Mouse (Mus musculus) frontal cortex, postnatal 36 days (tissue): ENCODE results near the gene Tctn1.

ENCODE experiments used
- DNase-seq, 2 experiments: peaks; one replicate each; pipeline ENCODE4 v3.0.0; 2022; ENCODE audit warnings: low spot score in 2 of 2

Gene Tctn1

GRCm38 (mm10) chr5:122285767-122286150 lies 21.5 kb upstream of the Tctn1 start:
- no peak for DNase-seq

GRCm38 (mm10) chr5:122285029-122285766 lies 20.9 kb upstream of the Tctn1 start:
- DNase-seq, result peak; percentile 39 to 45

DNA sequence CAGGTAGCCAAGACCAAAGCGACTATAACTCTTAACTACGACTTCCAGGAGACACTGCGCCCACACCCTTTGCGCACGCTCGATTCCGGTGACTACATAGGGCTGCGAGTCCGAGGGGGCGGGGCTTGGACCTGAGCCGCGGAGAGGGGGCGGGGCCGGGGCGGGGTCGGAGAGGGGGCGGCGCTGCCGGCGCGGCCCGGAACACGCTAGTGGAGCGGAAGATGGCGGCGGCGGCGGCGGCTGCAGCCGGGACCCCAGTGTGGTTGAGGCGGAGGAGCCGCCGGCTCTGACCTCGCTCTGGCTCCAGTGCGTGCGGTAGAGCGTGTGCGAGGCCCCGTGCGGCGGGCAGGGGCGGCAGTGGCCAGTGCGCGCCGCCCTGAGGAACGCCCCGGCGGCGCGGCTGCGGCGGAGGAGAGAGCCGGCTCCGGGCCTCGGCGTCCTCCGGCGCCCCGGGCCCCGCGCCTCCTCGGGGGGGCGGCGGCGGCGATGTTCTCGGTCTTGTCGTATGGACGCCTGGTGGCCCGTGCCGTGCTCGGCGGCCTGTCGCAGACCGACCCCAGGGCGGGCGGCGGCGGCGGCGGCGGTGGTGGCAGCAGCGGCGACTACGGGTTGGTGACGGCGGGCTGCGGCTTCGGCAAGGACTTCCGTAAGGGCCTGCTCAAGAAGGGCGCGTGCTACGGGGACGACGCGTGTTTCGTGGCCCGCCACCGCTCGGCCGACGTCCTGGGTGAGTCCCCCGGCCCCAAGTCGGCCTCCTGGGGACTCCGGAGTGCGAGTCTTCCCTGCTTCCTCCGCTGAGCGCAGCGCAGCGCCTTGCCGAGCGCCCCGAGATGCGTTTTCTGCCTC lies 20.1 kb upstream of the Tctn1 start, which contains the start of gene Pptc7:
Gene Pptc7 (plus strand): TSS at position 183 of the 846 bp plus-strand sequence.
- peak; percentile 81 to 83 for DNase-seq

DNA sequence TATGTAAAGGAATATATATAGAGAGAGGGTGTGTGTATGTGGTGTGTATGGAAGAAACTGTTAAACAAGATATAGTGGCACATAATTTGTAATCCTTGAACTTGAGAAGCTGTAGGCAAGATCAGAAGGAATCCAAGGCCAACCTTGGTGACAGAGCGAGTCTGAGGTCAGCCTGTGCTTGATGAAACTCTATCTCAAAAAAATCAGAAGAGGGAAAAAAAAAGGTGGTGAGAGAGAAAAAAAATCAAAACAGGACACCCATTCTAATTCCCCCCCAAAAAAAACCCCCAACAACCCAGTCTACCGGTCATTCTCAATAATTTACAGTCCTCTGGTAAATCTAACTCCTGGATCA lies 19.5 kb upstream of the Tctn1 start:
- DNase-seq, result no peak

DNA sequence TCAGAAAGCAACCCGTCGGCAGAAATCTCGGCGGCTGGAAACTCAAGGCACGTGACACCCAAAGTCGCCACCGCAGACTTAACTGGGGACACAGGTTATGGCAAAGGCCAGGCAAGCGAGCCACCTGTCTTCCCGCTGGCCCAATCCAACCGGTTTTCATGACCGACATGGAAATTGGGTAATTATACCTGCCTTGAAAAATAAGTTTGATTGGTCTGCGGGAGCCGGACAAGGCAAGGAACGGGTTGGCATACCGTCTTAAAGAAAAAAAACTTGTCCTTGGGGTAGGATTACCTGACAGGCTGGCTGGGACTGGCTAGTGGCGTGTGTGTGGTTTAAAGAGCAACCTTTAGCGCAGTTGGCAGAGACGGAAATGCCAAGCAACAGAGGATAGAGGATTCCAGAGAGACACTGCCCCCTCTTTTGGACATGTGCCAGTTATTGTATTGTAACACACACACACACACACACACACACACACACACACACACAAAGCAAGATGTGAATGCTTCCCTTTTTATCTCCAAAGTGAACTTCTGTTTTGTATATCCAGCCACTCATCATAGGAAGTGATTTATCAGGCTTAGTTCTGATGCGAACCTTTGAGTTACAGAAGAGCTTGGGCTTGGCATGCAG lies 16.7 kb upstream of the Tctn1 start:
- no peak for DNase-seq

- DNase-seq, result no peak
These were observed 16.2 kb upstream of the Tctn1 start for GRCm38 (mm10) chr5:122280422-122280826.

DNA sequence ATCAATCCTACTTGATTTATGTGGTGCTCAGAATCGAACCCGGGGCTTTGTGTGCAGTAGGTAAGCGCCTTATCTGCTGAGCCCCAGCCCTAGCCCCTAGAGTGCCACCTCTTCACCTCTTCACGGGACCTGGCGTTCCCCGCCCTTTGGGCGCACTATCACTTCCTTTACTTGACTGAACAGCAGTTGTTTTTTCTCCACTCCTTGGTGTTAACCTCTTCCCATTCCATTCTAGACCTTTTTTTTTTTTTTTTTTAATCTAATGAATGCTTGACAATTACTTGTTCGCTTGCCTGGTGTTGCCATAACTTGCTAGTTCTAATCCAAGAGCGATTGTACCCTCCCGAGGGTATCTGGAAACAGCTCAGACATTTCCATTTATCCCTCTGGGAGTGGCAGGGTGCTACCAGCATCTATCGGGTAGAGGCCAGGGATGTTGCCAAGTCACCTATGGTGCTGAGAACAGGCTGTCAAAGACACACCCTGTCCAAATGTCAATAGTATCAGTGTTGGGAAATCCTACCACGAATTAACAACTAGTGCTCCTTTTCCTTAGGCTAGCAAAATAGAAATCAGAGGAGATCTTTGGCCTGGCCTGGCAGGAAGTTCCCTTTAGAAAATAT lies 15.7 kb upstream of the Tctn1 start:
- no peak for DNase-seq

DNA sequence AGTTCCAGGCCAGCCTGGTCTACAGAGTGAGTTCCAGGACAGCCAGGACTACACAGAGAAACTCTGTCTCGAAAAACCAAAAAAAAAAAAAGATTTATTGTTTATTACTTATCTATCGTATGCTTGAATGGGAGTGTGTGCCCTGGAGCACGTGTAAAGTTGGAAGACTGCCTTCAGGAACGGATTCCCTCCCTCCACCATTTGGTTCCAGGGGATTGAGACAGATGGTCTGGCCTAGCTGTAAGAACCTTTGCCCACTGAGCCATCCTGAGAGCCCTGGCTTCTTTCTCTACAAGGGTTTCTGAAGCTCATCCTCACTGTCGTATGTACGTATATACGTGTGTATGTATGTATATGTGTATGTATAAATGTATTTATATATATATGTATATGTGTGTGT lies 14.7 kb upstream of the Tctn1 start:
- DNase-seq, result no peak

GRCm38 (mm10) chr5:122274785-122275184 lies 10.5 kb upstream of the Tctn1 start:
- DNase-seq, result no peak

GRCm38 (mm10) chr5:122272821-122273220 lies 8.6 kb upstream of the Tctn1 start:
- DNase-seq, result no peak

- no peak for DNase-seq
These were observed 4.8 kb upstream of the Tctn1 start for GRCm38 (mm10) chr5:122268858-122269604.

GRCm38 (mm10) chr5:122267899-122268298 lies 3.6 kb upstream of the Tctn1 start:
- DNase-seq, result peak; percentile 68 to 75

DNA sequence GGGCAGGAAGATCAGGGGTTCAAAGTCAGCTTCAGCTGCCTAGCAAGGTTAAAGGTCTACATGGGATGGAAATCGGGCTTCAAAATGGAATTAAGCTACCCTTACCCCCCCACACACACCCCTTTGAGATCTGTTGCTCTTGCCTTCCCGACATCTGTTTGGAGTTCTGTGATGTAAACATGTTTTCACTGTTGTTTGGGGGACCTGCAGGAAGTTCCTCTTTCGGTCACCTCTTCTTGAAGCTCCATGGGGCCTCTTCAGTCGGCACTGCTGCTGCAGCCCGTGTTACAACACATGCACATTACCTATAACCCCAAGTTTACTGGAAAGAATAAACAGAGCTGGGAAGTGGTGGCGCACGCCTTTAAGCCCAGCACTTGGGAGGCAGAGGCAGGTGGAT lies 2.9 kb upstream of the Tctn1 start:
- no peak for DNase-seq

- no peak for DNase-seq
These were observed 1.7 kb upstream of the Tctn1 start for GRCm38 (mm10) chr5:122265942-122266341.

DNA sequence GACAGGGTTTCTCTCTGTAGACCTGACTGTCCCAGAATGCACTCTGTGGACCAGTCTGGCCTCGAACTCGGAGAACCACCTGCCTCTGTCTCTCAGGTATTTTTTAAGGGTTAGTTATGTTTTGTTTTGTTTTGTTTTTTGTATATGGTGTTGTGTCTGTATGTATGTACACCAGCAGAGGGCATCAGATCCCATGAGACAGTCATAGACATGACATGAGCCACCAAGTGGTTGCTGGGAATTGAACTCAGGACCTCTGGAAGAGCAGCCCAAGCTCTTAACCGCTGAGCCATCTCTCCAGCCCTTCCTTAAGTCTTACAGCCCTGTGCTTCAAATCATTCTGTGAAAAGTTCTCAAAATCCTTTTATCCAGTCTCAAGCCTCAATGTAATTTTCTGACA lies 927 bp upstream of the Tctn1 start:
- no peak for DNase-seq

DNA sequence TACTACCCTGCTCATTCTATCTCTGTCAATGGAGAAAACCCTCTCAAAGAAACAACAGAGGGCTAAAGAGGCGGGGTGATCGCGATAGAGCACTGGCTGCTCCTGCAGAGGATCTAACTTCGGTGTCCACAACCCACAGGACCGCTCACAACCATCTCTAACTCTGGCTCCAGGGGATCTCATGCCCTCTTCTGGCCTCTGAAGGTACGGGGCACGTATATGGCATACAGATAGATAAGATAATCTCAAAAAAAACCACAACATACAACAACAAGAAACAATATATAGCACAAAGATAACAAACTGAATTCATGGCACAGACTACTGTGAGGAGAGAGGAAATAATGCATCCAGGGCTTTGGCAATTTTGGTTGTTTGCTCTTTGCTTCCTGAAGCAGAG lies 2.2 kb downstream of the Tctn1 start:
- no peak for DNase-seq

DNA sequence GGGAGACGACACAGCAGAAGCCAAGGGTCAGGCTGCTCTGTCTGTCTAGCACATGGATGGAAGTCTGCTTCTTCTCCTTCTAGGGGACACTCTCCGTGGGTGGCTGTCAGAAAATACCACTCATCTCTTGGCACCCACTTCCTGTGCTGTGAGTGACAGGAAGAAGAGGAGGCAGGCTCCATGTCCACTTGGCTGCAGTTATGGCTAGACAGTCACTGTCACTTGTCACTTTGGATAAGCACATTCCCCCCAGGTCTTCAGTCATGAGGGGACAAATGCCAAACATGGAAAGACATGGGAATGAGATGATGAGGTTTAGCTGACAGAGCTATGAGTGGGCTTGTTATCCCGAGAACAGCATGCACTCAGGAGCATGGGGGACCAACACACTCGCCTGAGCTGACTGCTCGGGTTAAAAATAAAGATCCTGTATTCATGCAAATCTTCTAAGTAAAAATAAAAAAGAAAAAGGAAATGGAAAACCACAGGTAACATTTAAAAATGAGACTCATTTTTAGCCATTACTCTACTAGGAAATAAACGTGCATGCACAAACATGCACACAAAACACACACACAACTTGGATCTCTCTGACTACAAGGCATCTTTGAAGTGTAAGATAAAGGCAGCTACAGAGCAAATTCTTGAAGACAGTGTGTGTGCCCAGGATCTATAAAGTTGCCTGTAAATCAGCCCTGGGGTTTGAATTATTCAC lies 6.1 kb downstream of the Tctn1 start:
- DNase-seq, result no peak

GRCm38 (mm10) chr5:122251895-122252606 lies 12.2 kb downstream of the Tctn1 start:
- DNase-seq, result no peak

DNA sequence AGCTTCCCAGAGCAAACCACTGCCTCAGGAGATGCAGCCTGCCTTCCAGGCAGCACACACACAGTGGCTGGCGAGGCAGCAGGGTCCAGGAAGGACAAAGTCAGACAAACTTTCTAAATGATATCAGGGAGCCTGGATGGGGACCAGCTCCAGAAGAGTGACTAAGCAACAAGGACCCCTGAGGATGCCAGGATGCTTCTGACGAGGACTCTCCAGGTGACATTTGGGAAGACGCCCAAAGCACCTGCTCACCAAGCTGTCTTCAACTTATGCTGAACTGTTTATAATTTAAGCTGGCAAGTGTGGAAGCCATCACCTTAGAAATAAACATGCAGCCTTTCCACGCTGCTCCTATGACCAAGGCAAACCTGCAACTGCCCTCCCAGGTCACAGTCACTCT lies 15.0 kb downstream of the Tctn1 start:
- no peak for DNase-seq

DNA sequence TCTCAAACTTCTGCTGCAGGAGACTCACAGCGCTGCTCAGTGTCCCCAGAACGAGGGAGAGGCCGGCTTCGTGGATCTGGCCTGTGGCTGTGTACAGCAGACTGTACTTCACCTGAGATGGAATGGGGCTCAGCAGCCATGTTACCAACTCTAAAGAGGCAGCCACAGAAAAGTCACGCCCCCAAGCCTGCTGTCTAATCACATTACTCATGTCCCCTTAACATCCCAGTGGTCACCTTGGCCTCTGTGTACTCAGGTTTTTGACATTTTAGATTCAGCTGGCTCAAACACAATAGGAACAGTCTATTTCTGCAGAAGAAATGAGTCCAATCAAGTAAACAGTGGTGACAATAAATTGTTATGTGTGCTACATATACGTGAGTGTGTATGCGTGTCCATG lies 16.3 kb downstream of the Tctn1 start:
- no peak for DNase-seq
